Mouse (Mus musculus): ENCODE results near the gene Kif1a. TPM values are rescaled to one million over a fixed set of nuclear protein-coding genes. Genes with fewer than 3 reads are reported as not detected.

The Kif1a gene
- polyA plus RNA-seq, 1 experiment from 2014 or later, result 0.24 TPM

DNA sequence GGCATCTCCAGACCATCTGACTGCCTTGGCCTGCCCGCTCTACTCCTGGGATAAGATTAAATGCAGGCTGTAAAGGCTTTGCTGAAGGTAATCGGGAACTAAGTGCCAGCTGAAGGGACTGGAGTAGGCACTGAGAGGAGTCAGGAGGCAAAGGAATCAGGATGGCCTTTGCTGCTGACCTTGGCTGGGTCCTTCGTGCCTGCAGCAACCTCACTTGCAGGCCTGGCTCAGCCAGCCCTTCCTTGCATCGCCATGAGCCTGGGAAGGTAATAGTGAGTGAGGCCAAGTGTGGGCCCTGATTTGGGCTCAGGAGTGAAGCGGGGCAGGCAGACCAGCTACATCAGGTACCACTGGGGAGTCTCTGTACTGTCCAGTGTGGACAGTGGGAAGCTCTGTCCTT, 2.8 kb downstream of the Kif1a start:
- Histone ChIP-seq H3K4me2 (no peak overlapping the region), H3K4me1 (replicated peaks) (peaks cover 7% of the 10 kb centered on the region; the same call in 1 of the 2 replicates), H3K27me3 (peaks cover 54% of the 10 kb centered on the region), H3K9me3 (replicated peaks) (no peaks in the 10 kb centered on the region), H3K36me3 (replicated peaks) (no peaks in the 10 kb centered on the region), H3K4me3 (replicated peaks) (no peak overlapping the region), H3K9ac (no peak overlapping the region), H3K27ac (replicated peaks) (no peak overlapping the region)
- no peak for ATAC-seq (ENCODE audit: insufficient read depth)
- WGBS (ENCODE audit: insufficient replicate concordance), result 67% methylated on average over 5 of the region's 5 CpGs

DNA sequence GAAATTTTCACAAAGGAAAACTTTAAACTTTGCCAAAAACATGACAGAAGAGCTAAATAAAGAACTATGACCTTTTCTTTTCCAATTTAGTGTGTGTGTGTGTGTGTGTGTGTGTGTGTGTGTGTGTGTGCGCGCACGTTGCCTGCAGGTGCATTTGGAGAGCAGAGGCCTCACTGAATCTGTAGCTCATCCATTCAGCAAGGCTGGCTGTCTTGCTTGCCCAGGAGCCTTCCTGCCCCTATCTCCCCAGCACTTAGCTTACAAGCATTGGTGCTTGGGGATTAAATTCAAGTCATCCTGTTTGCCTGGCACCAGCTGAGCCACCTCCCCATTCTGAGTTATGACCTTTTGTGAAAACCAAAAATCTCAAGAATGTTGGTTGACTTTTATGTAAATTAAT, 9.2 kb downstream of the Kif1a start:
- H3K27ac ChIP-seq (replicated peaks), result no peak overlapping the region
- H3K9me3 ChIP-seq (replicated peaks), result no peaks in the 10 kb centered on the region
- H3K36me3 ChIP-seq (replicated peaks), result no peaks in the 10 kb centered on the region
- WGBS (ENCODE audit: insufficient replicate concordance), result 73% methylated on average over 3 of the region's 3 CpGs
- no peaks in the 10 kb centered on the region for H3K27me3 ChIP-seq
- no peak overlapping the region for H3K4me3 ChIP-seq (replicated peaks)
- H3K4me1 ChIP-seq (replicated peaks), result no peaks in the 10 kb centered on the region
- ATAC-seq (ENCODE audit: insufficient read depth), result no peak
- no peak overlapping the region for H3K9ac ChIP-seq
- no peak overlapping the region for H3K4me2 ChIP-seq

DNA sequence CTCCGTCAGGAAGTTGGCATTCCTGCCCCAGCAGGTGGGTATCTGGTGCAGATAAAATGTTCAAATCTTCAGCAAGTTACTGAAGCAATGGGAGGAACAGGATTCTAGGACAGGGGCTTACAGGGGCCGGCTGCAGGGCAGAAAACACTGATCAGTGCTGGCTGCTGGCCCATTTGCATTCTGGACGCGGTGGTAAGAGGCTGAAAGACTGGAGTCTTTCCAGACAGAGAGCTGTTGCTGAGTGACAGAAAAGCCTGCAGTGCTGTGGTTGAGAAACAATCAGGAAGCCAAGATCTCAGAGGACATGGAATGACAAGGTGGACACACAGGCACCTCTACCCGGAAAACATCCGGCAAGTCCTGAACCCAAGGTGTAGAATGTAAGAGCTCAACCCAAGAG, 16.6 kb downstream of the Kif1a start:
- Histone ChIP-seq H3K9me3 (replicated peaks) (no peaks in the 10 kb centered on the region), H3K27me3 (no peaks in the 10 kb centered on the region), H3K4me2 (no peak overlapping the region), H3K9ac (no peak overlapping the region), H3K27ac (replicated peaks) (no peak overlapping the region), H3K36me3 (replicated peaks) (no peaks in the 10 kb centered on the region), H3K4me1 (replicated peaks) (no peaks in the 10 kb centered on the region), H3K4me3 (replicated peaks) (no peak overlapping the region)
- 61% methylated on average over 6 of the region's 6 CpGs for WGBS (ENCODE audit: insufficient replicate concordance)
- ATAC-seq (ENCODE audit: insufficient read depth), result no peak

DNA sequence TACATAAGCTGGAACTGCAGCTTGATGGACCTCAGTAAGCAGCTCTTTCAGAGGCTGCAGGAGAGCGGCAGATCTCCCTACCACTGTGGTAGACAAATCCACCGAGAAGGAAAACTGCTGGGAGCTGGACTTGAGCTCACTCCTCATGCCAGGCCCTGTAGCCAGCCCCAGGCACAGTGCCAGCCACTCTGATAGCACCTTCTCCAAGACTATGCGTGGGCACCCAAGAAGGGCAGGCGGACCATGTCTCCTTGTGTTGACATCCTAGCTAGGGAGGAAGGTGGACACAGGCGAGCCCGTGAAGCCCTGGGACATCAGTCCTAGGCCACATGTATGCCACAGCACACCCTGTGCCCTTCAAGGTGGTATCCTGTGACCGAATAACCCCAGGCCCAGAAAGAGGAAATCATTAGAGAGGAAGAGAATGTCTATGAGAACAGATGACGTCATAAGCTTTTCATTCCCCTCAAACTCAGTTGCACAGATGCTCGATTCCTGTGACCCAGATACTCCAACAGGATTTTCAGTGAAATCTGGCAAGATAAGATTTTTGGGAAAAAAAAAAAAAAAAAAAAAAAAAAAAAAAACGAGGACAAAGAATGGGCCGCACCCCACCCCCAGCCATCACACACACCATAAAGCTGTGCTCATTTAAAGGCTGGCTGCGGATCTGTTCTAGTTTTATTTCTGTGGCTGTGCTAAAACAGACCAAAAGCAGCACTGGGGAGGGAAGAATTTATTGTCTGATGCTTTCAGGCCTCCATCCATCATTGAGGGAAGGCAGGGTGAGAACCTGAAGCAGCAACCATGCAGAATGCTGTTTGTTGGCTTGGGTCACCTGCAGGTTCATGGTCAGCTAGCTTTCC, 18.1 kb downstream of the Kif1a start:
- 58% methylated on average over 12 of the region's 12 CpGs for WGBS (ENCODE audit: insufficient replicate concordance)
- Histone ChIP-seq H3K9ac (no peak overlapping the region), H3K4me1 (replicated peaks) (no peaks in the 10 kb centered on the region), H3K27ac (replicated peaks) (no peak overlapping the region), H3K4me2 (no peak overlapping the region), H3K4me3 (replicated peaks) (no peak overlapping the region), H3K9me3 (replicated peaks) (no peaks in the 10 kb centered on the region), H3K36me3 (replicated peaks) (no peaks in the 10 kb centered on the region), H3K27me3 (no peaks in the 10 kb centered on the region)
- ATAC-seq (ENCODE audit: insufficient read depth), result no peak

- Histone ChIP-seq H3K4me2 (no peak overlapping the region), H3K9me3 (replicated peaks) (no peaks in the 10 kb centered on the region), H3K27ac (replicated peaks) (no peak overlapping the region), H3K36me3 (replicated peaks) (no peaks in the 10 kb centered on the region), H3K4me3 (replicated peaks) (no peak overlapping the region), H3K4me1 (replicated peaks) (no peaks in the 10 kb centered on the region), H3K27me3 (no peaks in the 10 kb centered on the region), H3K9ac (no peak overlapping the region)
- no peak for ATAC-seq (ENCODE audit: insufficient read depth)
- WGBS (ENCODE audit: insufficient replicate concordance), result 81% methylated on average over 8 of the region's 8 CpGs
Measured at GRCm38 (mm10) chr1:93082121-93082520, 19.6 kb downstream of the Kif1a start.

DNA sequence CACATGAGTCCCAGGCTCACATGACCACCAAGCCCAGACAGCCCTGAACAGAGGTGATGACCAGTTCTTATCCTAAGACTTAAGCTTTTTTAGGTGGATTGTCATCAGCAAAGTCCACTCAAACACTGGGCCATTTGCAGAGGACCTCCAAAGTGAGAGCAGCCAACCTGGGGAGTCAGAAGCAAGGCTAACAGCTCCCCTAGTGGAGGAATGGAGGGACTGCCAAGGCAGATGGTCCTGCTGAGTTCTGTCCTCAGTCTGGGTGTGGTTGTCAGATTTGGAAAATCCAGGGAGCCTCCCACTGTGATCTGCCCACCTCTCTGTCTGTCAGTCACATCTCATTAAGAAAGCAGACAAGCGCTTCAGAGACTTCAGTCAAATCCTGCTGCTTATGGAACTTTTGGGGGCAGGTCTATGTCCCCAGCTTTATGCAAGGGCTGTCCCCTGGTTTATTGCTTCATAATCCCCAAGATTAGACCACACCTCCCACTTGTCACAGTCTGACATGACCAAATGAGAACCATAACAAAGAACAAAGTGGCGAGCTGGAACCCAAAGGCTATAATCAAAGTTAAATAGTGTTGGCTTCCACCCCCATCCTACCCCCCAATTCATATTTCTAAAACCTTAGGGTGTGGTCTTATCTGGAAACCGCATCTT, 20.7 kb downstream of the Kif1a start:
- ATAC-seq (ENCODE audit: insufficient read depth), result no peak
- no peak overlapping the region for H3K9ac ChIP-seq
- H3K4me1 ChIP-seq (replicated peaks), result no peaks in the 10 kb centered on the region
- no peak overlapping the region for H3K4me2 ChIP-seq
- WGBS (ENCODE audit: insufficient replicate concordance), result 62% methylated on average over 3 of the region's 3 CpGs
- no peaks in the 10 kb centered on the region for H3K9me3 ChIP-seq (replicated peaks)
- no peak overlapping the region for H3K27ac ChIP-seq (replicated peaks)
- no peaks in the 10 kb centered on the region for H3K36me3 ChIP-seq (replicated peaks)
- H3K27me3 ChIP-seq, result no peaks in the 10 kb centered on the region
- H3K4me3 ChIP-seq (replicated peaks), result no peak overlapping the region

GRCm38 (mm10) chr1:93079602-93080001, 22.1 kb downstream of the Kif1a start:
- H3K36me3 ChIP-seq (replicated peaks), result no peaks in the 10 kb centered on the region
- H3K4me3 ChIP-seq (replicated peaks), result no peak overlapping the region
- no peaks in the 10 kb centered on the region for H3K27me3 ChIP-seq
- no peaks in the 10 kb centered on the region for H3K9me3 ChIP-seq (replicated peaks)
- no peak overlapping the region for H3K4me2 ChIP-seq
- ATAC-seq (ENCODE audit: insufficient read depth), result no peak
- H3K4me1 ChIP-seq (replicated peaks), result no peaks in the 10 kb centered on the region
- 71% methylated on average over 3 of the region's 3 CpGs for WGBS (ENCODE audit: insufficient replicate concordance)
- H3K9ac ChIP-seq, result no peak overlapping the region
- H3K27ac ChIP-seq (replicated peaks), result no peak overlapping the region

- Histone ChIP-seq H3K9me3 (replicated peaks) (no peaks in the 10 kb centered on the region), H3K4me2 (no peak overlapping the region), H3K27ac (replicated peaks) (no peak overlapping the region), H3K36me3 (replicated peaks) (no peaks in the 10 kb centered on the region), H3K4me3 (replicated peaks) (no peak overlapping the region), H3K4me1 (replicated peaks) (no peaks in the 10 kb centered on the region), H3K27me3 (no peaks in the 10 kb centered on the region), H3K9ac (no peak overlapping the region)
- WGBS (ENCODE audit: insufficient replicate concordance), result 54% methylated on average over 2 of the region's 2 CpGs
- ATAC-seq (ENCODE audit: insufficient read depth), result no peak
Measured at GRCm38 (mm10) chr1:93072279-93072865, 29.4 kb downstream of the Kif1a start.

DNA sequence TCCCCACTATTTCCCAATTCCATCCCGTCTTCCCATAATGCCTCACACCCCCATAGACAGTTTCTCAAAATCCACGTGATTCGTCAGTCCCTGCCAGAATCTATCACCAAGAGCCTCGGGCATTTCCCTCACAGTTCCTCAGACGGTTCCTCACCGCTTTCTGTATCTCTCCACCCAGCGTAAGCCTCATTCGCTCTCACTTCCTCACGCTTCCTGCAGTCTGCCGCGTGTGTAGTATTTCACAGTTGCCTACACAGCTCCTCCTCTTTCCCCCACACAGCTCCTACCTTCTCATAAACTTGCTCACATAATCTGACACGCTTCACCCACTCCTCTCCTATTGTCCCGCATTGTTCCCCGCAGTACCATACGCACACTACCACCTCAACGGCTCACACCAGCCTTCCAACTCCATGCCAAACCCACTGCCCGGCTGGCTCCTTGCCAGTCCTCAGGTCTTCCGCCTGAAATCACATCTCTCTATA, 30.2 kb downstream of the Kif1a start:
- Histone ChIP-seq H3K27ac (replicated peaks) (no peak overlapping the region; the same call in 1 of the 2 replicates), H3K9ac (no peak overlapping the region), H3K4me2 (no peak overlapping the region), H3K36me3 (replicated peaks) (no peaks in the 10 kb centered on the region), H3K9me3 (replicated peaks) (no peaks in the 10 kb centered on the region), H3K4me3 (replicated peaks) (no peak overlapping the region), H3K4me1 (replicated peaks) (no peaks in the 10 kb centered on the region), H3K27me3 (no peaks in the 10 kb centered on the region)
- WGBS (ENCODE audit: insufficient replicate concordance), result 35% methylated on average over 18 of the region's 18 CpGs
- ATAC-seq (ENCODE audit: insufficient read depth), result no peak

GRCm38 (mm10) chr1:93070881-93071280, 30.9 kb downstream of the Kif1a start:
- 58% methylated on average over 5 of the region's 5 CpGs for WGBS (ENCODE audit: insufficient replicate concordance)
- no peak overlapping the region for H3K4me2 ChIP-seq
- no peaks in the 10 kb centered on the region for H3K27me3 ChIP-seq
- no peak overlapping the region for H3K4me3 ChIP-seq (replicated peaks)
- no peaks in the 10 kb centered on the region for H3K4me1 ChIP-seq (replicated peaks)
- no peak overlapping the region for H3K9ac ChIP-seq
- H3K9me3 ChIP-seq (replicated peaks), result no peaks in the 10 kb centered on the region
- H3K36me3 ChIP-seq (replicated peaks), result no peaks in the 10 kb centered on the region
- ATAC-seq (ENCODE audit: insufficient read depth), result no peak
- H3K27ac ChIP-seq (replicated peaks), result no peak overlapping the region; the same call in 1 of the 2 replicates

- 59% methylated on average over 1 of the region's 1 CpGs for WGBS (ENCODE audit: insufficient replicate concordance)
- no peak overlapping the region for H3K27ac ChIP-seq (replicated peaks)
- no peaks in the 10 kb centered on the region for H3K27me3 ChIP-seq
- ATAC-seq (ENCODE audit: insufficient read depth), result no peak
- no peaks in the 10 kb centered on the region for H3K4me1 ChIP-seq (replicated peaks)
- no peaks in the 10 kb centered on the region for H3K9me3 ChIP-seq (replicated peaks)
- H3K4me2 ChIP-seq, result no peak overlapping the region
- no peak overlapping the region for H3K9ac ChIP-seq
- no peak overlapping the region for H3K4me3 ChIP-seq (replicated peaks)
- no peaks in the 10 kb centered on the region for H3K36me3 ChIP-seq (replicated peaks)
Measured at GRCm38 (mm10) chr1:93068553-93068952, 33.2 kb downstream of the Kif1a start.

Measured in liver, embryonic 15.5 days (tissue).